Mouse (Mus musculus): Measurements from ENCODE around the gene Mdga2. TPM values are rescaled to one million over a fixed set of nuclear protein-coding genes. Genes with fewer than 3 reads are reported as not detected.

The Mdga2 gene
- total and polyA plus RNA-seq, 3 experiments, result 2.1 TPM; not detected in 2

- H3K9me3 ChIP-seq (replicated peaks; ENCODE audit: insufficient read depth, low read length), result no peaks in the 10 kb centered on the region
- TF ChIP-seq CHD1 (IDR thresholded peaks at IDR 0.05; ENCODE audit: low read depth, low read length) (no peak), RCOR1 (IDR thresholded peaks at IDR 0.05; ENCODE audit: low read depth, low read length) (no peak), TAL1 (IDR thresholded peaks at IDR 0.05; ENCODE audit: low read length) (0 out of 2 replicates have a peak, but pooled peaks have one; percentile 20), MAFK (IDR thresholded peaks at IDR 0.05; ENCODE audit: borderline replicate concordance, low read depth, low read length) (no peak), MEF2A (IDR thresholded peaks at IDR 0.05; ENCODE audit: extremely low read depth, insufficient replicate concordance, low read depth, low read length, poor library complexity, severe bottlenecking) (no peak), ETS1 (IDR thresholded peaks at IDR 0.05; ENCODE audit: low read depth, low read length) (peak; percentile 36; the same call in 1 of the 2 replicates), USF2 (IDR thresholded peaks at IDR 0.05; ENCODE audit: borderline replicate concordance in 1 of 2, insufficient read depth in 1 of 2, low read depth in 1 of 2, low read length in 2 of 2) (no peak), EP300 (IDR thresholded peaks at IDR 0.05; ENCODE audit: low read depth in 1 of 2, low read length in 2 of 2) (peak; percentile 54 to 66; a peak in 2 of 4 replicates), ZNF384 (IDR thresholded peaks at IDR 0.05; ENCODE audit: low read depth, low read length) (0 out of 2 replicates have a peak, but pooled peaks have one; percentile 18), NELFE (IDR thresholded peaks at IDR 0.05; ENCODE audit: low read depth, low read length) (no peak), POLR2A (IDR thresholded peaks at IDR 0.05; ENCODE audit: control insufficient read depth in 1 of 2, insufficient read depth in 1 of 2, low read depth in 1 of 2, low read length in 2 of 2, poor library complexity in 1 of 2) (no peak), ZC3H11A (IDR thresholded peaks at IDR 0.05; ENCODE audit: low read depth, low read length) (no peak), GATA1 (IDR thresholded peaks at IDR 0.05; ENCODE audit: low read depth, low read length) (peak; percentile 44; the same call in 1 of the 2 replicates), TBP (IDR thresholded peaks at IDR 0.05; ENCODE audit: low read depth, low read length) (no peak), TCF12 (IDR thresholded peaks at IDR 0.05; ENCODE audit: low read depth, low read length) (peak; percentile 68; the same call in 1 of the 2 replicates), MYC (IDR thresholded peaks at IDR 0.05; ENCODE audit: low read depth, low read length) (no peak), HCFC1 (IDR thresholded peaks at IDR 0.05; ENCODE audit: low read depth, low read length) (no peak)
- no peak overlapping the region for H3K27ac ChIP-seq (ENCODE audit: control insufficient read depth, low read depth, low read length)
- no peaks in the 10 kb centered on the region for H3K79me2 ChIP-seq (ENCODE audit: control insufficient read depth, insufficient read depth, low read length, poor library complexity)
- peaks cover 0 to 2% of the 10 kb centered on the region in 2 experiments; a peak in 2 of 4 replicates for H3K36me3 ChIP-seq (ENCODE audit: control insufficient read depth in 1 of 2, insufficient read depth in 2 of 2, low read length in 2 of 2)
- DNase-seq (ENCODE audit: low read depth, low spot score), result peak; percentile 26
- no peaks in the 10 kb centered on the region for H3K27me3 ChIP-seq (ENCODE audit: control insufficient read depth in 1 of 2, insufficient read depth in 2 of 2, low read length in 2 of 2)
- peaks cover 0 to 2% of the 10 kb centered on the region in 2 experiments; a peak in 1 of 4 replicates for H3K4me1 ChIP-seq (ENCODE audit: control insufficient read depth in 1 of 2, insufficient read depth in 2 of 2, low read length in 2 of 2)
- H3K9ac ChIP-seq (ENCODE audit: control insufficient read depth, low read depth, low read length, poor library complexity, severe bottlenecking), result no peak overlapping the region
- H3K4me3 ChIP-seq (ENCODE audit: control insufficient read depth in 1 of 2, insufficient read depth in 1 of 2, low read depth in 2 of 2, low read length in 2 of 2), result no peak overlapping the region
Measured at GRCm38 (mm10) chr12:66705015-66705414, 517.3 kb downstream of the Mdga2 start.

GRCm38 (mm10) chr12:66702781-66703180, 519.6 kb downstream of the Mdga2 start:
- no peak for DNase-seq (ENCODE audit: low read depth, low spot score)
- H3K36me3 ChIP-seq (ENCODE audit: control insufficient read depth in 1 of 2, insufficient read depth in 2 of 2, low read length in 2 of 2), result peaks cover 0 to 2% of the 10 kb centered on the region in 2 experiments; a peak in 2 of 4 replicates
- H3K4me3 ChIP-seq (ENCODE audit: control insufficient read depth in 1 of 2, insufficient read depth in 1 of 2, low read depth in 2 of 2, low read length in 2 of 2), result no peak overlapping the region
- peaks cover 0 to 2% of the 10 kb centered on the region in 2 experiments; a peak in 1 of 4 replicates for H3K4me1 ChIP-seq (ENCODE audit: control insufficient read depth in 1 of 2, insufficient read depth in 2 of 2, low read length in 2 of 2)
- H3K79me2 ChIP-seq (ENCODE audit: control insufficient read depth, insufficient read depth, low read length, poor library complexity), result no peaks in the 10 kb centered on the region
- no peak overlapping the region for H3K9ac ChIP-seq (ENCODE audit: control insufficient read depth, low read depth, low read length, poor library complexity, severe bottlenecking)
- H3K27me3 ChIP-seq (ENCODE audit: control insufficient read depth in 1 of 2, insufficient read depth in 2 of 2, low read length in 2 of 2), result no peaks in the 10 kb centered on the region
- TF ChIP-seq MAZ (IDR thresholded peaks at IDR 0.05; ENCODE audit: low read depth, low read length), result no peak
- no peak for TF ChIP-seq MYC (IDR thresholded peaks at IDR 0.05; ENCODE audit: low read depth, low read length)
- no peak for TF ChIP-seq GABPA (IDR thresholded peaks at IDR 0.05; ENCODE audit: low read depth, low read length)
- TF ChIP-seq UBTF (IDR thresholded peaks at IDR 0.05; ENCODE audit: borderline replicate concordance, insufficient read depth, low read depth, low read length), result no peak
- no peak for TF ChIP-seq CHD1 (IDR thresholded peaks at IDR 0.05; ENCODE audit: low read depth, low read length)
- TF ChIP-seq ELF1 (IDR thresholded peaks at IDR 0.05; ENCODE audit: low read depth, low read length), result no peak
- TF ChIP-seq GATA1 (IDR thresholded peaks at IDR 0.05; ENCODE audit: low read depth, low read length), result no peak
- no peak for TF ChIP-seq POLR2AphosphoS2 (IDR thresholded peaks at IDR 0.05; ENCODE audit: low read length)
- TF ChIP-seq RCOR1 (IDR thresholded peaks at IDR 0.05; ENCODE audit: low read depth, low read length), result no peak
- no peak for TF ChIP-seq USF2 (IDR thresholded peaks at IDR 0.05; ENCODE audit: borderline replicate concordance in 1 of 2, insufficient read depth in 1 of 2, low read depth in 1 of 2, low read length in 2 of 2)
- TF ChIP-seq TBP (IDR thresholded peaks at IDR 0.05; ENCODE audit: low read depth, low read length), result no peak
- TF ChIP-seq ZNF384 (IDR thresholded peaks at IDR 0.05; ENCODE audit: low read depth, low read length), result no peak
- TF ChIP-seq ZMIZ1 (IDR thresholded peaks at IDR 0.05; ENCODE audit: low read depth, low read length), result no peak
- no peak for TF ChIP-seq NELFE (IDR thresholded peaks at IDR 0.05; ENCODE audit: low read depth, low read length)
- no peak for TF ChIP-seq TAL1 (IDR thresholded peaks at IDR 0.05; ENCODE audit: low read length)
- no peak for TF ChIP-seq SIN3A (IDR thresholded peaks at IDR 0.05; ENCODE audit: low read length)
- TF ChIP-seq RAD21 (IDR thresholded peaks at IDR 0.05; ENCODE audit: low read depth, low read length), result no peak
- no peak for TF ChIP-seq MYB (IDR thresholded peaks at IDR 0.05; ENCODE audit: low read depth, low read length)
- H3K9me3 ChIP-seq (replicated peaks; ENCODE audit: insufficient read depth, low read length), result no peaks in the 10 kb centered on the region
- no peak overlapping the region for H3K27ac ChIP-seq (ENCODE audit: control insufficient read depth, low read depth, low read length)
